Mouse (Mus musculus): ENCODE measurements around the gene Hspa8.

- TF ChIP-seq POLR2A (IDR thresholded peaks at IDR 0.05; ENCODE audit: low read depth, low read length) (no peak), CTCF (conservative IDR thresholded peaks at IDR 0.05 in 1 of 2, IDR thresholded peaks at IDR 0.05 in 1 of 2; ENCODE audit: low read depth in 2 of 2, low read length in 2 of 2) (no peak), KAT2A (IDR thresholded peaks at IDR 0.05; ENCODE audit: insufficient replicate concordance, low read length) (no peak), SMC3 (IDR thresholded peaks at IDR 0.05; ENCODE audit: low read depth, low read length) (no peak), EP300 (IDR thresholded peaks at IDR 0.05; ENCODE audit: low read length) (no peak), MAX (IDR thresholded peaks at IDR 0.05; ENCODE audit: low read length) (no peak), CHD2 (IDR thresholded peaks at IDR 0.05; ENCODE audit: low read length) (no peak), POLR2AphosphoS2 (IDR thresholded peaks at IDR 0.05; ENCODE audit: low read depth, low read length) (no peak), MAZ (IDR thresholded peaks at IDR 0.05; ENCODE audit: low read depth, low read length) (no peak), USF2 (conservative IDR thresholded peaks at IDR 0.05; ENCODE audit: low read depth, low read length) (no peak), PAX5 (IDR thresholded peaks at IDR 0.05; ENCODE audit: low read length) (no peak), MAFK (IDR thresholded peaks at IDR 0.05; ENCODE audit: insufficient replicate concordance, low read length) (no peak), ETS1 (conservative IDR thresholded peaks at IDR 0.05; ENCODE audit: low read depth, low read length) (no peak), MYC (IDR thresholded peaks at IDR 0.05; ENCODE audit: low read depth, low read length) (no peak)
Observed at GRCm38 (mm10) chr9:40814060-40814459, 13.3 kb downstream of the Hspa8 start.

Measured in CH12.LX (cell line).